Mouse (Mus musculus) liver, embryonic 14.5 days (tissue): ENCODE data around the gene Sbno1.

ENCODE experiments used
- CTCF ChIP-seq: IDR thresholded peaks from 2 replicates; pipeline ENCODE4 v1.5.1; 2016; ENCODE audit warnings: antibody characterized with exemption, low read depth, control low read depth
- EP300 ChIP-seq: IDR thresholded peaks from 2 replicates; pipeline ENCODE4 v1.6.1; 2016; ENCODE audit warnings: antibody characterized with exemption, low read depth

DNA sequence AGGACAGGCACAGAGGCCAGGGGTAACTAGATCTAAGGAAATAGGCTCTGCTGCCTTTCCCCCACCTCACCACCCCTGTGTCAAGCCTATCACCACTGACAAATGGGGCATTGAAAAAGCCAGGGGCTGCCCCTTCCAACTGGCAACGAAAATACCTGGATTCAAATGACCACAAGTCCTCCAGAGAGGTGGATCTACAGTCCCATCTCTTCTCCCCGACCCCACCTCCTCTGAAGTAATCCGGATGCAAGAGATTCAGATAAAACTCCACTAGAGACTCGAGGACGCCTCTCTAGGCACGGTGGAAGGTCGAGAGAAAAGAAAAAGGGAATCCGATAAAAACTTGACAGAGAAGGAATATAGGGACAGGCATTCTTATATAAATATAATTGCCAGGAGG is 99.0 kb downstream of the Sbno1 start:
- TF ChIP-seq CTCF (no peak), EP300 (no peak)
